Mouse (Mus musculus) retina, adult 2 months (tissue): ENCODE measurements at regions not wholly inside any gene's neighbourhood (a gene's known extent, or its start where the extent isn't known, plus 50 kb on each side); places are given as distances from the start of the nearest gene placed in this dataset.
A peak's percentile ranks its signal among the peaks of the same experiment; 100 is the strongest.
"Not testable (repeated sequence)": the region's sequence is repeated elsewhere in the genome, so short reads cannot be mapped to it uniquely, and the experiment has no call there.

ENCODE experiments used
- DNase-seq: peaks from one replicate; pipeline ENCODE4 v3.0.0-alpha.2; 2012; ENCODE audit warnings: low read depth, low spot score

DNA sequence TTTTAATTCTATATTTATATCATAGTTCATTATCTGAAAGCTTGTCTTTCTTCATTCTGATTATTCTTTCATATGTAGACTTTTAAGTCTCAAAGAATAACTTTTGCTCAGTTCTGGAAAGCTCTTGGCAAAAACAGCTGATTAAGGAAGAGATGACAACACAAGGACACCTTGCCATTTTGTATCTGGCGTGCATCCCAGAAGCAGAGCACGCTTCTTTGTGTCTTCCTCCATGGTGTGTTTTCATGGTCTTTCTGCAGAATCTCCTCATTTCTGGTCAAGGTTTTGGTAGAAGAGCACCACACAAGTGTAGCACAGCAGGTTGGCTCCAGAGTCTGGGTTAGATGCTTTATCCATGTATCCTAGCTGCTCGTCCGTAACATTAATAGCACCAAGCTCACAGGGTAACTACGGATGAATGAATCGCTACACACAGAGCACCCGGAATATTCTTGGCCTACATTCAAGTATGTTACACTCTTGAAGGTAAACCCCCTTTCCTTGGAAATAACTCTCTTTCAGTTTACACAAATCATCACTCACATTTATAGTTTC, 148.9 kb upstream of the Ddhd1 start:
- DNase-seq, result no peak

GRCm38 (mm10) chr14:45807767-45808166, 149.8 kb upstream of the Ddhd1 start:
- DNase-seq, result no peak

- DNase-seq, result no peak
Measured at GRCm38 (mm10) chr14:45809491-45809890, 151.5 kb upstream of the Ddhd1 start.

GRCm38 (mm10) chr14:45810101-45810500, 152.2 kb upstream of the Ddhd1 start:
- no peak for DNase-seq

DNA sequence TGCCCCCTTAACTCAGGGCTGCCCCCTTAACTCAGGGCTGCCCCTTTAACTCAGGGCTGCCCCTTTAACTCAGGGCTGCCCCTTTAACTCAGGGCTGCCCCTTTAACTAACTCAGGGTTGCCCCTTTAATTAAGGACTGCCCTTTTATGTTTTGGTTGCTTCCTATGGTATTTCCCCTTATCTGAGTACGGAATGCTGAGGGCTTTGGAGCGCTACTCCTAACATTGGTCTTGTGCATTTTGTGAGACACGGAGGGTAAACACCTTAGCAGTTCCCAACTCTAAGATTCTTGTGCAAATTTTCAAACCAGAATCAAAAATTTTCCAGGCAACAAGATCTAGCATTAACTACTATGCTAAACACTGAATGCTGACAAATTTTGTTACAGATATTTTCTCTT, 152.7 kb upstream of the Ddhd1 start:
- DNase-seq, result no peak

DNA sequence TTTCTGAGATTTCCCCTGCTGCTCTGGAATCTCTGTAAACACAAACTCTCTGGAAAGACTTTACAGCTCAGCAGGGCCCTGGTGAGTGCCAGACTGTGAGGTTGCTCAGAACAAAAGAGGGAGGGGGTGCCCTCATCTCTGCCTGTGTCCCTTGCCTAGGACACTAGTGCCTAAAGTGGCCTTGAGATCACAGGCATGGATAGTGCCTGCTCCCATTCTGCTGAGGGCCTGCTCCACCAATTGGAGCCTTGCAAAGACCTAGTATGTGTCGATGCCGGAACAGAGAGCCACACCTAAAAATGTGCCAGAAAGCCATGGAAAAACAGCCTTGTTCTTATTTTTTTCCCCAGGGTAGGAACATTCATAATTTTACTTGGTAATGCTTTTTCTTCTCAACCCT, 157.7 kb upstream of the Ddhd1 start:
- DNase-seq, result no peak

GRCm38 (mm10) chr14:45816611-45817010, 158.7 kb upstream of the Ddhd1 start:
- not testable (repeated sequence) for DNase-seq

GRCm38 (mm10) chr14:45817756-45818155, 159.8 kb upstream of the Ddhd1 start:
- DNase-seq, result no peak

- DNase-seq, result no peak
Measured at GRCm38 (mm10) chr14:45824601-45825000, 166.7 kb upstream of the Ddhd1 start.

GRCm38 (mm10) chr14:45826023-45826422, 168.1 kb upstream of the Ddhd1 start:
- no peak for DNase-seq

- DNase-seq, result no peak
Measured at GRCm38 (mm10) chr14:45827096-45827495, 169.2 kb upstream of the Ddhd1 start.

GRCm38 (mm10) chr14:45830457-45830856, 172.5 kb upstream of the Ddhd1 start:
- DNase-seq, result no peak

- no peak for DNase-seq
Measured at GRCm38 (mm10) chr14:45837039-45837438, 179.1 kb upstream of the Ddhd1 start.

DNA sequence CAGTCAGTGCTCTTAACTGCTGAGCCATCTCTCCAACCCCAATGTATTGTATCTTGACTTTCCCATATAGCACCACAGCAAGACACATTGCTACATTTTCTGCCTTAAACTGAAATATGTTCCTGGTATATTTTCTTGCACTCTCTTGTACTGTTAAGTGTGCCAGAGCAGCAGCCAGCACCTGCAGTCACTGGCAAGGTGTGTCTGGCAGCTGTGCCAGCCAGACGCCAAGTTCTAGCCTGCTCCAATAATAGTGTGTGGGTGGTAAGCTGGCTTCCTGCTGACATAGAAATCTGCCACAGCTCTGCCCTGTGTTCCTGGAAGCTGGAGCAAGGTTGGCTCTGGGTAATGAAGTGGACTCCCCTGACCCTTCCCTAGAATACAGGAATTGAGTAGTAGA, 185.9 kb upstream of the Ddhd1 start:
- no peak for DNase-seq

DNA sequence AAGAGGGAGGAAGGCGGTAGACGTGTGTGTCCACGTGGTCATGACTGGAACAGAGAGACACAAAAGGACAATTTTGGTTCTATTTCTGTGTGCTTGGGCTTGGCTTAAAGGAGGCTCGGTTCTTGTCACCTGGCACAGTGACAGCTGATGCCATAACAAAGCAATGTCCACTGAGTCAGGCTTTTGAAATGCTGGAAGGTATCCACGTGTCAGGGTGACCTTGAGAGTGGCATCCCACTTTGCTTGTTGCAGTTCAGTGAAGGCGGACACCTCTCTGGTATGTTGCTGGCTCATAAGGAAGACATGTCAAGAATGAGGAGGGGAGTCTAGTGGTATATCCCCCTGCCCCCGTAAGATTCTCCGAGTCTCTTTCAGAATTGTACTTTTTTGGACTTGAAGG, 192.6 kb upstream of the Ddhd1 start:
- DNase-seq, result no peak

GRCm38 (mm10) chr14:45878428-45878827, 220.5 kb upstream of the Ddhd1 start:
- peak; percentile 2 for DNase-seq

DNA sequence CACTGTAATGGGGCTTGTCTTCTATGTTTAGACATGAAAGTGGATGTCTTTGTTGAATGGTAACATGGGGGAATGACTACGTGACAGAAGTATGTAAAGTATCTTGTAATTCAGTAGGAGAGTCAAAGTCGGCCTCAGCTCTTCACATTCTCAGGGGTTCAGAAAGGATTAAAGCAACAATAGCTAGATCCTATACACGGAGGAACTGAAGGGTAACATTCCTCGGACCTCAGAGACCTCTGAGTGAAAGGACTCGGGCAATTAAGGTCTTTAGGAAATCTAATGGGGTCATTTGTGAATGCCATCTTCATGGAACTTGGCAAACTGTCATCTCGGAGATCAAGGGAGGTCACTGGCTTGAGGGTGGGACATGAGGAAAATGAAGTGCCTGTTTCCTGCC, 262.8 kb upstream of the Ddhd1 start:
- DNase-seq, result no peak

DNA sequence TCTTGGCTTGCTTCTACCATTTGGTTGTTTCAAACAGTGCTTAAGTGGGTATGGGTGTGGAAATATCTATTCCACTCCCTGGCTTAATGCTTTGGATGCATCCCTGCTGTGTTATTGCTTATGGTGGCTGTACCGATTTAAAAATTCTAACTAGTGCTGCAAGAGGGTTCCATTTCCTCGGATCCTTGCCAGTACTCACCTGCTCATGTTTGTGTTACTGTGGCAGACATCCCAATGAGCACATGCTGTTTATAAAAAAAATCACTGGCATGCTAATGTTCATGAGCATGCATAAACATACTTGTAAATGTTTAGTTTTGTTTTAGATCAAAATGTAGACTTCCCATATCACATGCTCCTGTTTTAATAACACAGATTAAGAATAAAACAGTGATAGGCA, 285.6 kb upstream of the Ddhd1 start:
- no peak for DNase-seq

GRCm38 (mm10) chr14:45944101-45944500, 286.2 kb upstream of the Ddhd1 start:
- no peak for DNase-seq

GRCm38 (mm10) chr14:45944506-45944905, 286.6 kb upstream of the Ddhd1 start:
- no peak for DNase-seq

DNA sequence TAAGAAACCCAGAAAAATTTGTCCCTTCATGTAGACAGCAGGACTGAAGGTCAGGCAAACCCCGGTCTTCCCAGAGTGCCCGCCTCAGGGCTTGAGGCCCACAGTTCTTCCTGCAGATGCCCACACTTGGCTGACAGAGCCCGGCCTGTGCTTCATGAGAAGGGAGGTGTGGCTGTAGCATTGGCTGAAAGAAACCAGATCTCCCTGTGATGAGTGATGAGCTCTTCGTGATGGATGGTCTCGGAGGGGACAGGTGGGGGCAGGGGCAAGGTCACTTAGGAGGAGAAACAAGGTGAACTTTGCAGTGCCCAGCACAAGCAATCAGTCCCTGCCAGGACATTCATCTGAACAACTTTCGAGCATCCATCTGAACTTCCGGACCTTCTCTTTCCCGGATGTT, 298.7 kb upstream of the Ddhd1 start:
- no peak for DNase-seq

- no peak for DNase-seq
Measured at GRCm38 (mm10) chr14:45962474-45962873, 304.5 kb upstream of the Ddhd1 start.

DNA sequence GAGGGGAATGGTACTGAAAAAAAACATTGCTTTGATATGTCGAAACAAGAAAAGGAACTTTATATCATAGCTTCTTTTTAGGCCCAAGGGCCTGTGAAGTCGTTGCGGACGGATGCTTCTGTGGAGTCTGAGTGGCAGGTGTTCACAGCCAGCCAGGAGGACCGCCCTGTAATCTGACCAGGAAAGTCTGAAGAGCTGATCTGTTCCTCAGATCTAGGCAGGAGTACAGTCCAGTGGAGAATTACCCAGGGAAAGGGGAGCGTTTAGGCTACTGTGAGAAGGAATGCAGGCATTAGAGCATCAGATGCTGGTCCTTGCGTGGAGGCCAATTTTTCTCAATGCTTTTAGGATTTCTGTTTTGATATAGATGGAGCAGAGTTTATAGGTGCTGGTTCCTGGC, 306.1 kb upstream of the Ddhd1 start:
- no peak for DNase-seq

GRCm38 (mm10) chr14:45983206-45983857, 325.4 kb upstream of the Ddhd1 start:
- DNase-seq, result no peak
